Mouse (Mus musculus) left cerebral cortex, adult 2 months (tissue): ENCODE results near the gene Olfr601. TPM values are rescaled to one million over a fixed set of nuclear protein-coding genes. Genes with fewer than 3 reads are reported as not detected.
"Not testable (repeated sequence)": the region's sequence is repeated elsewhere in the genome, so short reads cannot be mapped to it uniquely, and the experiment has no call there.

Experiments used
- DNase-seq, 2 experiments: peaks; one replicate each; pipeline ENCODE4 v3.0.0; 2021 to 2022; ENCODE audit warnings: low spot score in 2 of 2, mixed read lengths in 1 of 2; ENCODE audit errors: extremely low spot score in 1 of 2
- H3K27ac ChIP-seq: fragments of 200-600 bp; 2 replicates; pipeline ENCODE4 v1.8.1; 2022
- H3K4me3 ChIP-seq: fragments of 200-600 bp; 2 replicates; pipeline ENCODE4 v1.8.1; 2022
- CTCF ChIP-seq: fragments of 200-600 bp; IDR thresholded peaks from 2 replicates; pipeline ENCODE4 v1.8.1; 2022; ENCODE audit warnings: antibody characterized with exemption, mild to moderate bottlenecking, moderate library complexity
- intact Hi-C: fragments of 180-260 bp; cut with DNase I; formaldehyde crosslinking; loops from one replicate; pipeline ENCODE4 v1.15.1; 2025
- long read RNA-seq, 2 experiments: library from polyadenylated mRNA; stranded (forward); transcript quantifications; one replicate each; pipeline ENCODE4 v2.0.0; 2021; ENCODE audit warnings: borderline mapping rate in 2 of 2
- total RNA-seq, 2 experiments: library from RNA; stranded (reverse); gene quantifications; 2 replicates each; pipeline ENCODE4 v1.2.3; 2021

Olfr601 gene
- not detected for total RNA-seq
- long read RNA-seq, experiment 1: 0 reads
- long read RNA-seq, experiment 2: 0 reads

DNA sequence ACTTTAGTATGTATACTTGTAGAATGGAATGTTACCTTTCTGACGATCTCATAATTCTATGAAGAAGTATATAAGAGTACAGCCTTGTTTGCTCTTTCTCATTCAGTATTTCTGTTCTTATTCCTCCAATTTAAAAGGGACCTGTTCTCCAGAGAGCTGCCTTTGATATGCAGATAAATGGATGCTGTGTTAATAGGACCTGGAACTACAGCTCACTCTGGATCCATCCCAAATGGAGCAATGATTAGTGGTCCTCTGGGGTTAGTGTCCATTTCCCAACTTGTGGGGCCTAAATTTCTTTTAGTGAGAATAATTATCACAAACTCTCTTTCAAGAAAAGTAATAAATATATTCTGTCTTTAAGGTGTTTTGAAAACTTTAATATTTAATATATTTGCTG lies at the start of gene Olfr601:
Gene Olfr601, minus strand, starts transcription at position 101 of the 400 bp plus-strand sequence.
- Histone ChIP-seq H3K4me3 (no peak within 1 kb of the TSS), H3K27ac (no peak within 1 kb of the TSS)
- no peak for TF ChIP-seq CTCF
- intact Hi-C loops: no loop called here
- DNase-seq: no peak

DNA sequence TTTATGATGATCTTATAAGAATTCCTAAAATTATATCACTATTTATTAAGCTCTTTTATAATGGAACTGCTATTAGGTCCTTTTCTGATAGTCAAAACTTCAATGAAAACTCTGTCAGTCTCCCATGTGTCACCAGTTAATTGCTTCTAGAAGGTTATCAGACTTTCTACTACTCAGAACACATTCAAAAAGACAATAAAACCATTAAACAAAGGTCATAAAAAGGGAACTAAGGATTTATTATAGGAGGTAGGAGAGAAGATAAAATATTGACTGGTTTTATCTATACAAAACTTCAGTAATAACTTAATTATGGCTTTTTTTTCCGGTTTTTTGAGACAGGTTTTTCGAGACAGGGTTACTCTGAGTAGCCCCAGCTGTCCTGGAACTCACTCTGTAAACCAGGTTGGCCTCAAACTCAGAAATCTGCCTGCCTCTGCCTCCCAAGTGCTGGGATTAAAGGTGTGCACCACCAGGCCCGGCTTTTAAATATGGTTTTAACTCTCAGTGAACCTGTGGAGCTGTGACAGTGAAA lies 44.1 kb upstream of the Olfr601 start:
- H3K4me3 ChIP-seq, DNase-seq, intact Hi-C loops, H3K27ac ChIP-seq: not testable (repeated sequence)

DNA sequence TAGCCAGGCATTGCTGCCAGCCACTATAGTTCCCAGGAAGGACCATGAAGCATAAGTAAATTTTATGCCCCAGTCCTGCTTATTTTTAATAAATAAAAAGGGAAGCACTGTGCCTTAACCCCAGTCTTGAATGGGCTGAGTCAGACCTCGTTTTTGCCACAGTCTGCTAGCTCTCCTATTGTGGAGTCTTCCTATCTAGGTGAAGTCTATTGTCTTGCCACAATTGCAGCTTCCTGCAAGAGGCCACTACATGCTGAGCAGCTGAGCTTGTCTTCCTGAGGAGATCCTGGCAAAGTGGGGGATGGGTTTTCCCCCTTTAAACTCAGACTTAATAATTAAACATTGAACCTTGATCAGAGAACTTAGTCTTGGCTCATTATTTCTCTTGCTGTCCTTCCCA lies 36.5 kb upstream of the Olfr601 start:
- no peak for DNase-seq
- Histone ChIP-seq H3K4me3 (no peak overlapping the region), H3K27ac (no peak overlapping the region)
- intact Hi-C loops: loop anchor here (10.0 kb wide), 1 partner anchor 1386 kb away; no protein-coding TSS in a partner anchor
- no peak for TF ChIP-seq CTCF

DNA sequence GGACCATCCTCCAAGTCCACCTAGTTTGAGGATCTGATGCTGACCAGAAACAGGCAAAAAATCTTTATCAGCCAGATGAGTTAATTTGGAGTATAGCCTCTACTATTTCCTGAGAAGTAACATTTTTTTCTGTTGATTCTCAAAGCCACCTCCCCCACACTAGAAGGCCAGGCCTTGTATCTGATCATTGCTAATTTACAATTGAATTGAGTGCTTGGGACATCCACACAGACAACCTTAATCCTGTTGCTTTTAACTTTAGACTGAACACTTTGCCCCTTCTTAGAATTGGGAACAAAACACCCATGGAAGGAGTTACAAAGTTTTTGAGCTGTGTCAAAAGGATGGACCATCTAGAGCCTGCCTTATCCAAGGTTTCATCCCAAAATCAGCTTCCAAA lies 35.3 kb upstream of the Olfr601 start:
- intact Hi-C loops: loop anchor here (10.0 kb wide), 1 partner anchor 1387 kb away; no protein-coding TSS in a partner anchor
- DNase-seq: no peak
- Histone ChIP-seq H3K27ac (no peak overlapping the region), H3K4me3 (no peak overlapping the region)
- no peak for TF ChIP-seq CTCF

DNA sequence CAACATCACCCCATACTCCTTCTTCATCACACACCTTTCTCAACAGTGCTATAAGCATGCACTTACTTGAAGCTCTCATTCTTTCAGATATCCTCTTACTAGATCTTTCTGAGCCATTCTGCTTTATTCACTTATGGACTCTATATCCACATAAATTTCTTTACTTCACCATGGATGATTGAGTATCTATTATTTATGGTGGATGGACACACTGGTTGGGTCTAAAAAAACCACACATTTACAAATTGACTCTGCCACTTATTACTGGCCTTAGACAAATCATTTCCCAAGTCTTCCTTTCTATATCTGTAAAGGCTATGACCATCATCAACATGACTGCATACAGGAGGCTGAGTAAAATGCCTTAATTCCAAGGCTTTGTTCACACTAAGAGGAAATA lies 23.6 kb upstream of the Olfr601 start, which contains the start of gene Olfr603:
Gene Olfr603, minus strand, starts transcription at position 101 of the 400 bp plus-strand sequence.
- intact Hi-C loops: no loop called here
- H3K4me3 ChIP-seq: no peak within 1 kb of the TSS
- no peak for TF ChIP-seq CTCF
- H3K27ac ChIP-seq: no peak within 1 kb of the TSS
- no peak for DNase-seq

DNA sequence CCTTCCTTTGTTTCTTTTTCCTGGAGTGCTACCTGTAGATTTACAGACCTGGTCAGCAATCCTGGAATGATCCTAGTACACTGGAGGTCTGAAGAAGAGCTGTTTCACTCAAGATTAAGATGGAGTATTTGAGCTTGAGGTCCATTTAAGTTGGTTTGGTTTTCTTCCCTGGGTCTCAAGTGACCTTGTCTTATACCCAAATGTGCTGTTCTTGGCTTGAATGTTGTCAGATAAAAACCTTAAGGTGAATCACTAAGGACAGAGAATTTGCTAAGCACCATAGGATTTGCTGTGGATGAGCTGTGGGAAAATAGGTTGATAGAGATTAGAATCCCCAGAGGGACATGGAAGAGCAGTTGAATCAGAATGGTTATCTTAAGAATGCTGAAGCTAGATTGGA lies 12.9 kb downstream of the Olfr601 start, which contains the start of gene Olfr600:
Gene Olfr600, minus strand, starts transcription at position 101 of the 400 bp plus-strand sequence.
- DNase-seq: no peak
- no peak for TF ChIP-seq CTCF
- intact Hi-C loops: no loop called here
- H3K4me3 ChIP-seq: no peak within 1 kb of the TSS
- H3K27ac ChIP-seq: no peak within 1 kb of the TSS

DNA sequence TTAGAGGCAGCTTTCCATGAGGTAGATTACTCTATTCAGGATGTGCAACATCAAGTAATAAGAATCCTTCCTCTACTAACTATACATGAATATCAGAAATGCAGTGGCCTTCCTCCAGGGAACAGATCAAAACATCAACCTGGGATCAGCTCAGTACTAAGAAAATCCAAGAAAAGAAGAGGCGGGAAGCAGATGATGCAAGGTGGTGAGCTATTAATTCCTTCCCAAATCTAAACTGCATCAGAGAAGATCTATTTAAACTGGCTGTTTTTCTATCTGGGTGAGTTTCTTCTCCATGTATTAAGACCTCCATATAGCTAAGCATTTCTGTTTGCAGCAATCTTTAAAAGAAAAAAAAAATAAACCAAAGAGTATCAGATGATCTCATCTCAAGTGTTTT lies 26.8 kb downstream of the Olfr601 start, which contains the start of gene Olfr599:
Gene Olfr599, plus strand, starts transcription at position 301 of the 400 bp plus-strand sequence.
- no peak for TF ChIP-seq CTCF
- intact Hi-C loops: no loop called here
- Histone ChIP-seq H3K27ac (no peak within 1 kb of the TSS), H3K4me3 (no peak within 1 kb of the TSS)
- no peak for DNase-seq

DNA sequence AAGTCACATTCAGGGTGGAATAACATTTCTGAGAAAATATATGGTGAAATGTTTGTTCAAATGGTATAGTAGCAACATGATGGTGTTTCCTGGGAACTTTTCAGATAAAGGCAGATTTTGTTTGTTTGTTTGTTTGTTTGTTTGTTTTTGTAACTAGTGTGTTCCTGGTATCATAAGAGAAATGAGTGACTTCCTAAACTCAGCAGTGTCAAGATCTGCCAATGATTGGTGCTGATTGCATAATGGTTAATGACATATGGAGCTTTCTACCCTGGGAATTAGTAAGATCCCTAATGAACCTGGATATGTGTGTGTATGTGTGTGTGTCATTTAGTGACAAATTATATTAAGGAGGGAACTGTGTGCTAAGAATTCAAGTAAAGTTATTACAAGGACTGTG lies 39.2 kb downstream of the Olfr601 start, which contains the start of gene Olfr598:
Gene Olfr598, plus strand, starts transcription at position 301 of the 400 bp plus-strand sequence.
- intact Hi-C loops: no loop called here
- no peak for DNase-seq
- Histone ChIP-seq H3K4me3 (no peak within 1 kb of the TSS), H3K27ac (no peak within 1 kb of the TSS)
- TF ChIP-seq CTCF: no peak

DNA sequence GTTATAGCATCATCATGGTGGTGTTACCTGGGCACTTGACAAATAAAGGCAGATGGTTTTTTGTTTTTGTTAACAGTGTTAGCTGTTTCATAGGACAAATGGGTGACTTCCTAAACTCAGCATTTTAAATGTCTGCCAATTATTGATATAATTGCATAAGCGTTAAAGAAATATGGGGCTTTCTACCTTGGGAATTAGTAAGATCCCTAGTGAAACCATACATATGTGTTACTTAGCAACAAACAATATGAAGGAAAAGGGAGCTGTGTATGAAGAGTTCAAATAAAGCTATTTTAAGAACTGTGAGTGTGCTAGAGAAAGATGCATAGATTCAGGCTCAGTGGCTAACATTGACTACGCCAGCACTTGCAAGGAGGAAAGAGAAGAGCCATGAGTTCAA lies 46.4 kb downstream of the Olfr601 start, which contains the start of gene Olfr597:
Gene Olfr597, plus strand, starts transcription at position 301 of the 400 bp plus-strand sequence.
- not testable (repeated sequence) for DNase-seq, H3K27ac ChIP-seq, H3K4me3 ChIP-seq
- intact Hi-C loops: loop anchor here (5.0 kb wide), 1 partner anchor 56 kb away; no protein-coding TSS in a partner anchor

Other genes starting within 250 kb of the Olfr601 start
- not detected for gene Olfr586, start 237.0 kb downstream of the Olfr601 start, total RNA-seq
- not detected for gene Olfr588-ps1, start 221.8 kb downstream of the Olfr601 start, total RNA-seq
- not detected for gene Olfr589, start 206.3 kb downstream of the Olfr601 start, total RNA-seq
- gene Olfr591, start 184.3 kb downstream of the Olfr601 start, total RNA-seq: not detected
- gene Olfr592, start 177.9 kb downstream of the Olfr601 start, total RNA-seq: not detected
- gene Olfr593, start 150.8 kb downstream of the Olfr601 start, total RNA-seq: not detected
- not detected for gene Olfr594, start 145.7 kb downstream of the Olfr601 start, total RNA-seq
- not detected for gene Usp17ld, start 110.2 kb downstream of the Olfr601 start, total RNA-seq
- not detected for gene Olfr596, start 57.0 kb downstream of the Olfr601 start, total RNA-seq
- not detected for gene Olfr597, start 46.3 kb downstream of the Olfr601 start, total RNA-seq
- not detected for gene Olfr598, start 39.1 kb downstream of the Olfr601 start, total RNA-seq
- not detected for gene Olfr599, start 26.7 kb downstream of the Olfr601 start, total RNA-seq
- not detected for gene Olfr600, start 13.0 kb downstream of the Olfr601 start, total RNA-seq
- gene Olfr603, start 23.5 kb upstream of the Olfr601 start, total RNA-seq: not detected
- gene Usp17lc, start 52.4 kb upstream of the Olfr601 start, total RNA-seq: not detected
- gene Olfr605, start 82.8 kb upstream of the Olfr601 start, total RNA-seq: not detected
- gene Olfr606, start 86.4 kb upstream of the Olfr601 start, total RNA-seq: not detected
- not detected for gene Olfr607, start 101.5 kb upstream of the Olfr601 start, total RNA-seq
- gene Olfr608, start 107.2 kb upstream of the Olfr601 start, total RNA-seq: not detected
- not detected for gene Olfr609, start 135.4 kb upstream of the Olfr601 start, total RNA-seq
- not detected for gene Olfr610, start 149.5 kb upstream of the Olfr601 start, total RNA-seq
- gene Olfr611, start 158.2 kb upstream of the Olfr601 start, total RNA-seq: not detected
- gene Olfr612, start 180.1 kb upstream of the Olfr601 start, total RNA-seq: not detected
- gene Olfr613, start 185.4 kb upstream of the Olfr601 start, total RNA-seq: not detected
- gene Olfr615, start 193.4 kb upstream of the Olfr601 start, total RNA-seq: not detected
- not detected for gene Olfr616, start 206.5 kb upstream of the Olfr601 start, total RNA-seq
- gene Olfr617, start 210.4 kb upstream of the Olfr601 start, total RNA-seq: not detected
- not detected for gene Olfr618, start 227.4 kb upstream of the Olfr601 start, total RNA-seq
- not detected for gene Olfr619, start 237.9 kb upstream of the Olfr601 start, total RNA-seq
- not detected for gene Olfr620, start 249.9 kb upstream of the Olfr601 start, total RNA-seq